Mouse (Mus musculus) A20 (cell line): ENCODE results near the gene Gm21190.
"Not testable (repeated sequence)": the region's sequence is repeated elsewhere in the genome, so short reads cannot be mapped to it uniquely, and the experiment has no call there.

ENCODE experiments used
- DNase-seq: peaks from one replicate; pipeline ENCODE4 v3.0.0-alpha.2; 2011; ENCODE audit warnings: low read depth, low spot score

The Gm21190 gene

GRCm38 (mm10) chr5:15490934-15491333, 38.1 kb downstream of the Gm21190 start:
- not testable (repeated sequence) for DNase-seq

- no peak for DNase-seq
Measured at GRCm38 (mm10) chr5:15488743-15489142, 40.3 kb downstream of the Gm21190 start.

- not testable (repeated sequence) for DNase-seq
Measured at GRCm38 (mm10) chr5:15484616-15485015, 44.4 kb downstream of the Gm21190 start.

GRCm38 (mm10) chr5:15483576-15483975, 45.4 kb downstream of the Gm21190 start:
- DNase-seq, result not testable (repeated sequence)

- DNase-seq, result not testable (repeated sequence)
Measured at GRCm38 (mm10) chr5:15482815-15483214, 46.2 kb downstream of the Gm21190 start.

- DNase-seq, result not testable (repeated sequence)
Measured at GRCm38 (mm10) chr5:15476423-15476822, 52.6 kb downstream of the Gm21190 start, which contains the start of gene Gm21149. Gene Gm21149, minus strand, starts transcription at chr5:15476523.
